Mouse (Mus musculus) cerebellum, adult 2 months (tissue): ENCODE measurements around the gene Galns. TPM values are rescaled to one million over a fixed set of nuclear protein-coding genes. Genes with fewer than 3 reads are reported as not detected.

Experiments
- DNase-seq, 2 experiments: peaks; one replicate each; pipeline ENCODE4 v3.0.0; 2021
- H3K27ac ChIP-seq: fragments of 200-500 bp; 2 replicates; pipeline ENCODE4 v1.5.1; 2012; ENCODE audit warnings: low read length, control low read depth, inconsistent platforms; ENCODE audit not compliant: insufficient read depth
- H3K27me3 ChIP-seq: fragments of 200-500 bp; 2 replicates; pipeline ENCODE4 v1.6.1; 2012; ENCODE audit warnings: inconsistent platforms, mild to moderate bottlenecking, low read length, moderate library complexity; ENCODE audit not compliant: control insufficient read depth, insufficient read depth
- H3K4me1 ChIP-seq: fragments of 200-500 bp; 2 replicates; pipeline ENCODE4 v1.6.1; 2011; ENCODE audit warnings: low read length; ENCODE audit not compliant: control insufficient read depth, insufficient read depth
- H3K4me3 ChIP-seq: fragments of 200-500 bp; replicated peaks from 2 replicates; pipeline ENCODE3; 2011; ENCODE audit warnings: mild to moderate bottlenecking, low read depth, low read length, control low read depth; ENCODE audit not compliant: insufficient read depth
- CTCF ChIP-seq: fragments of 200-500 bp; IDR thresholded peaks from 2 replicates; pipeline ENCODE4 v1.5.1; 2011; ENCODE audit warnings: low read depth, mild to moderate bottlenecking, control low read depth, low read length, moderate library complexity, borderline replicate concordance; ENCODE audit not compliant: insufficient read depth
- POLR2A ChIP-seq: fragments of 200-500 bp; IDR thresholded peaks from 2 replicates; pipeline ENCODE4 v1.6.1; 2011; ENCODE audit warnings: low read length, control low read depth, borderline replicate concordance; ENCODE audit not compliant: insufficient read depth
- WGBS: fragments of 180-500 bp; shearing (Covaris S2); methylation state at CpG from one replicate; pipeline ENCODE4 v1.1.7; 2018; 5-methylcytosine and 5-hydroxymethylcytosine counted together
- polyA plus RNA-seq: library from polyadenylated mRNA; depleted of rRNA; stranded (reverse); fragments of >200 nt; gene quantifications from 2 replicates; pipeline ENCODE4 v1.2.3, GENCODE M21; 2012

Galns gene
- polyA plus RNA-seq, 1 experiment = 8.7 TPM

- WGBS = 42% methylated on average over 10 of the region's 10 CpGs
- H3K27ac ChIP-seq = no peak overlapping the region
- TF ChIP-seq POLR2A (no peak), CTCF (no peak)
- H3K4me3 ChIP-seq = no peak overlapping the region
- DNase-seq = peak; percentile 42 to 67
- no peaks in the 10 kb centered on the region for H3K27me3 ChIP-seq
- peaks cover 12% of the 10 kb centered on the region for H3K4me1 ChIP-seq
Observed at GRCm38 (mm10) chr8:122557248-122558038, 53.8 kb downstream of the Galns start.

DNA sequence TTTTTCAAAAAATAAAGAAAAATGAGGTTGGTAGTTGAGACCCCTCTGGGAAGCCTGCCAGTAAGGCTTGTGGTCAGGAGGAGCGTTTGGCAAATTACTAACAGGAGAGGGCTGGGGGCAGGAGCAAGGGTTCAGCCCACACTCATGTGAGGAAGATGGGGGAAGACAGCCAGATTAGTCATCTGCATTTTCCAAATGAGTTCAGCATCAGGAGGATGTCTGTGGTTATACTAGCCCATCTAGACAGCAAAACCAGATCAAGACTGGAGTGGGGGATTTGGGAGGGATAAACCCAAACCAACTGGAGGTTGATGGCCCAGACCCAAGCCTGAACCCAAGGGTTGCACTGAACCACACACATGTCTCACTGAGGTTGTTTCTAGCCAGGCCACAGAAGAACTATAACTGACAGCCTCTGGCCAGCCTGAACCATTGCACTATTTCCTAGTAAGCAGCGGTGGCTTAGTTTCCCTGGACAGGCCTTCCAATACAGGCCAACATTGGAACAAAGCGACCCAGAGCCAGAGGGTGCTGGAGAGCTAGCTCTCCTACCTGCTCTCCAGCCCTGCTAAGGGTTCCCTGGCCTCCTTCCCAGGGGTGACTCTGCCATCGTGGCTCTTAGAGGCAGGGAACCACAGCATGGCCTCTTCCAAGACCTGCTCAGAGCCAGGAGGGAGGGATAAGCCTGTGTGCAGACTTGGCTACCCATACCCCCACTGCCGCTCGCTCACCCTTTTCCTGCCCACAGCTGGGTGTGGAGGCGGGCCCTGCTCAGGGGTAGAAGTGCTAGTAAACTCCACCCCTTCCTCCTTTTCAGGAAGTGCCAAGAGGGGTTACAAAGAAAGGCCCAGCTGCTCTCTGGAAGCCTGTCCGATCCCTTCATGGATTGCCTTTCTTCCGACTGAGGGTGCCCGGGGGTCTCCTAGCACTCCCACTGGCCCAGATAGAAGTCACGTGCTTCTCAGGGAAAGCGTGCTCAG, 54.9 kb downstream of the Galns start:
- TF ChIP-seq POLR2A = no peak
- TF ChIP-seq CTCF = no peak
- H3K27ac ChIP-seq = no peak overlapping the region
- DNase-seq = peak in 1 of 2 experiments; percentile 17

DNA sequence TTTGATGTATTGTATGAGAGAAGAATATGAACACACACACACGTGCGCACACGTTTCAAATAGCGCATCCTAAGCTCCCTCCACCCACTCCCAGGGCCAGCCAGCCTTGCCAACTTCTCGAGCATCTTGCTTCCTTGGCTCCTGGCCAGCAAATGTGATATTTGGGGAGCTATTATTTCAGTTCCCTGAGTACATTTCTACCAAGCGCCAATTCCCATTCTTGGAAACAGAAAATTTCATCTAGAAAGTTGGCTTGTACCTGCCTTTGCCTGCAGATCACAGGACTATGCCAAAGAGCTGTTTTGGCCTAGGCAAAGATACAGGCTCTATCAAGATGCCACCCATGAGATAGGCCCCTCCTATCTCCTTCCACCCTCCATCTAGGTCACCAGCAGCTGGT, 56.5 kb downstream of the Galns start:
- Histone ChIP-seq H3K4me3 (no peak overlapping the region), H3K27me3 (no peaks in the 10 kb centered on the region; the same call in 1 of the 2 replicates), H3K4me1 (peaks cover 12% of the 10 kb centered on the region), H3K27ac (0 out of 2 replicates have a peak overlapping the region, but pooled peaks have one; percentile 11)
- TF ChIP-seq POLR2A (no peak), CTCF (no peak)
- 12% methylated on average over 6 of the region's 6 CpGs for WGBS
- DNase-seq = peak; percentile 45 to 78

More for the DNA sequence above, 54.9 kb downstream of the Galns start:
- no peaks in the 10 kb centered on the region; the same call in 1 of the 2 replicates for H3K27me3 ChIP-seq
- H3K4me3 ChIP-seq = no peak overlapping the region
- WGBS = 67% methylated on average over 12 of the region's 12 CpGs
- peaks cover 12% of the 10 kb centered on the region for H3K4me1 ChIP-seq

DNA sequence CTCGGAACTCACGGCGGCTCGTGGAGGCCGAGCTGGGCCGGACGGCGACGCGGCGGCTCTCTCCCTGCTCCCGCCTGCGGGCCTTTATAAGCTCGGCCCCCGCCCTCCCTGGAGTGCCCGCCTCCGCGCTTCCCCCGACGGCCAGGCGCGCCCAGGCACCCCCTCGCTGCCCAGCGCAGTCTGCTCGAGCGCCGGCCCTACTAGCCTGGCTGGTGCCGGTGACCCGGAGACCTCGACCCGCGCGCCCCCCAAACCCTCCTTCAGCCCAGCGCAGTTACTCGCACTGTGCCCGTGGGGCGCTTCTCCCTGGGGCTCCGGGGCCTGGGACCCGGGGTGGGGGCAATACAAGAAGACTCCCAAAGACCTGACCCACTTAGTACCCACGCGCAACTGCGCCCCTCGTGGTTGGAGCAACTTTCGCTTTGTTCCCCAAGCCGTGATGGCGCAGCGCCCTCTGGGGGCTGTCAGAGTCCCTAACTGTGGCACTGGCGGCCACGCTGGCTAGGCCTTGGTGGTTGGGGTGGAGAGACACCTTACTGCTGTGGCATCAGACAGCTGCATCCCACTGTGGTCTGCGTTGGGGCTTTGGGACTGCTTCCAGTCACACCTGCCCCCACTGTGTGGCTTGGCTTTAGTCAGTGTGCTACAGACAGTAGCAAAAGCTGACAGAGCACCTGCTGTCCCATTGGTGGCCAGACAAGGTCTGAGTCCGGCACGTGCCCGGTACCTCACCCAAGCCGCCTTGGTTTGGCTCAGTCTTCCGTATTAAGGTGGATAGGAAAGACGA, 59.8 kb downstream of the Galns start, which contains the start of gene Piezo1:
Gene Piezo1 (minus strand): TSS at position 65 of the 787 bp plus-strand sequence.
- TF ChIP-seq CTCF (peak; percentile 79), POLR2A (no peak)
- peak; percentile 48 to 58 for DNase-seq
- H3K27ac ChIP-seq = no peak within 1 kb of the TSS
- H3K4me1 ChIP-seq = peaks cover 10% of the 10 kb centered on the region; the same call in 1 of the 2 replicates
- H3K27me3 ChIP-seq = no peaks in the 10 kb centered on the region; the same call in 1 of the 2 replicates
- WGBS = 11% methylated on average over 56 of the region's 56 CpGs
- H3K4me3 ChIP-seq = no peak within 1 kb of the TSS

- WGBS = 0% methylated on average over 43 of the region's 43 CpGs
- Histone ChIP-seq H3K27ac (no peak overlapping the region), H3K4me1 (peaks cover 10% of the 10 kb centered on the region; the same call in 1 of the 2 replicates), H3K27me3 (no peaks in the 10 kb centered on the region; the same call in 1 of the 2 replicates), H3K4me3 (no peak overlapping the region)
- TF ChIP-seq CTCF (no peak), POLR2A (no peak)
- DNase-seq = no peak
Observed at GRCm38 (mm10) chr8:122550995-122551264, 60.3 kb downstream of the Galns start.

DNA sequence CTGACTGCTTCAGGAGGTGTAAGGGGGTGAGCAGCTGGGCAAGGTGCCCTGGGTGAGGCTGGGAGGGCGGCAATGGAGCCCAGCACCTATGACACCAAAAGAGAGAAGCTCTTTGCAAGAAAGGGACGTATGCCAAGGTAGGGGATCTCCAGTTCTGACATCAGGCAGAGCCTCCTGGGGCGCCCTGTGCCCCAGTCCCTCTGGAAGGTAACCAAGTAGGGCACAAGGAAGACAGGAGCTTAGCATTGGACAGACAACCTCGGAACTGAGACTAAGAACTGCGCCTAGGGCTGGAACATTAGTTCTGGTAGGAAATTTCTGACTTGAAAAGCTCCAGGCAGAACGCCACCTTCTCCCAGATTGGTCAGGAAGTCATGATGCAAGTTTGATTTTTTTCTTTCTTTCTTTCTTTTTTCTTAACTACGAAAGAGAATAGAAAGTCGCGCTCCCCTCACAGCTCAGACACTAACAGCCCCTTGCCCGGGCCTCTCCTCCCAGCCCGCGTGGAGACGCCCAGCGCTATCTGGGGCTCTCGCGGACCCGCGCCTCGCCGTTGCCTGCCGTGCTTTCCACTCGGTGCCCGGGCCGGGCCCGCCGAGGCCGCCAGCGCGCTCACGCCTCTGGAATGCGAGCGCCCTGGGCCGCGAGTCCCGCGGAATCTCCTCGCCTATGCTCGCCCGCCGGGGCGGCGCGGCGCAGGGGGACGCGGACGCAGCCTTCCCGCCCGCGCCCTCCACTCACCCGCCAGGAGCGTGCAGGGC, 60.8 kb downstream of the Galns start:
- 12% methylated on average over 52 of the region's 52 CpGs for WGBS
- no peak overlapping the region for H3K27ac ChIP-seq
- DNase-seq = no peak
- no peaks in the 10 kb centered on the region; the same call in 1 of the 2 replicates for H3K27me3 ChIP-seq
- TF ChIP-seq POLR2A = no peak
- TF ChIP-seq CTCF = no peak
- no peak overlapping the region for H3K4me3 ChIP-seq
- H3K4me1 ChIP-seq = peaks cover 9% of the 10 kb centered on the region; the same call in 1 of the 2 replicates
